Mouse (Mus musculus) limb, embryonic 12.5 days (tissue): ENCODE measurements around the gene Emsy. TPM values are rescaled to one million over a fixed set of nuclear protein-coding genes. Genes with fewer than 3 reads are reported as not detected.

ENCODE experiments used
- ATAC-seq: fragments of 200-750 bp; cut with Nextera tagmentation; 2 replicates; pipeline ENCODE4 v1.8.0; 2017; ENCODE audit warnings: low read depth, moderate TSS enrichment; ENCODE audit not compliant: insufficient number of reproducible peaks, insufficient read depth, low FRiP score, low TSS enrichment
- H3K27ac ChIP-seq: fragments of 300-500 bp; sonication (generic); 2 replicates; pipeline ENCODE4 v1.5.1; 2016; ENCODE audit warnings: mild to moderate bottlenecking, moderate library complexity
- H3K27me3 ChIP-seq: fragments of 300-500 bp; sonication (generic); 2 replicates; pipeline ENCODE4 v1.6.1; 2016; ENCODE audit warnings: mild to moderate bottlenecking, moderate library complexity
- H3K36me3 ChIP-seq: fragments of 300-500 bp; sonication (generic); 2 replicates; pipeline ENCODE4 v1.6.1; 2016; ENCODE audit warnings: mild to moderate bottlenecking, moderate library complexity
- H3K4me1 ChIP-seq: fragments of 300-500 bp; sonication (generic); replicated peaks from 2 replicates; pipeline ENCODE4 v1.6.1; 2016
- H3K4me2 ChIP-seq: fragments of 300-500 bp; sonication (generic); 2 replicates; pipeline ENCODE4 v1.6.1; 2016; ENCODE audit warnings: mild to moderate bottlenecking, moderate library complexity
- H3K4me3 ChIP-seq: fragments of 300-500 bp; sonication (generic); replicated peaks from 2 replicates; pipeline ENCODE4 v1.5.1; 2016; ENCODE audit warnings: mild to moderate bottlenecking
- H3K9ac ChIP-seq: fragments of 300-500 bp; sonication (generic); replicated peaks from 2 replicates; pipeline ENCODE4 v1.6.1; 2016; ENCODE audit warnings: mild to moderate bottlenecking, moderate library complexity
- H3K9me3 ChIP-seq: fragments of 300-500 bp; sonication (generic); 2 replicates; pipeline ENCODE4 v1.6.1; 2016; ENCODE audit warnings: mild to moderate bottlenecking, moderate library complexity
- WGBS: fragments of 180-500 bp; shearing (Covaris S2); methylation state at CpG from one replicate; pipeline ENCODE4 v1.1.7; 2016; 5-methylcytosine and 5-hydroxymethylcytosine counted together
- polyA plus RNA-seq: library from polyadenylated mRNA; unstranded; fragments of >200 nt; fragmentation: Nextera tagmentation; extraction: Ambion mirVana; gene quantifications from 2 replicates; pipeline ENCODE4 v1.2.1, GENCODE M21; 2016

Gene Emsy
- 28.4 and 37.1 TPM in 2 replicates for polyA plus RNA-seq

- Histone ChIP-seq H3K27me3 (no peaks in the 10 kb centered on the region), H3K9ac (peak within 1 kb of the TSS; percentile 88), H3K36me3 (peaks cover 31% of the 10 kb centered on the region), H3K9me3 (no peaks in the 10 kb centered on the region), H3K4me2 (peak within 1 kb of the TSS; percentile 62), H3K4me3 (peak within 1 kb of the TSS; percentile 96), H3K27ac (peak within 1 kb of the TSS; percentile 93), H3K4me1 (peaks cover 22% of the 10 kb centered on the region)
- under 1% methylated on average over 42 of the region's 42 CpGs for WGBS
- peak; percentile 95 for ATAC-seq
These were observed at the start of gene Emsy for GRCm38 (mm10) chr7:98656531-98657221. Gene Emsy (minus strand): TSS chr7:98656783.

GRCm38 (mm10) chr7:98704276-98704675 lies 47.7 kb upstream of the Emsy start:
- no peak for ATAC-seq
- 75% methylated on average over 5 of the region's 5 CpGs for WGBS

DNA sequence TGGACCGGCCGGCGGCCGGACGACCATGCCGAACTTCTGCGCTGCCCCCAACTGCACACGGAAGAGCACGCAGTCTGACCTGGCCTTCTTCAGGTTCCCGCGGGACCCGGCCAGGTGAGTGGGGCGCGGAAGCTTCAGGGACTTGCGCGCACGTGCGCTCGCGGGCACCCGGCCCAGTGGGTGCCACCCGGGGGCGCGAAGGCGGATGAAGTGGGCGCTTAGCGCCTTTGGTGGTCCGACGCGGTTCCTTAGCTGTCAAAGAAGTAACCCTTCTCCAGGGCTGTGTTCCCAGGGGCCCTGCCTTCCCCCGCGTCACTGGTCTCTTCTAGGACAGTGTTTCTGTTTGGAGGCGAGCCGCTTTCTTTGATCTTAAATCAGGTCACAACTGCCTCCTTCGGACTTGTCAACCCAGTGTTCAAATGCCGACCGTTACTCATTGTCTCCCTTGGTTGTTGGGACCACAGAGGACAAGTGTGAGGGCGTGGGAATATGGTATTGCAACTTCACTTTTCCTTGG lies 46.8 kb upstream of the Emsy start:
- under 1% methylated on average over 35 of the region's 38 CpGs for WGBS
- peak overlapping the region; percentile 98 for H3K4me3 ChIP-seq
- H3K36me3 ChIP-seq, result no peaks in the 10 kb centered on the region
- H3K27me3 ChIP-seq, result no peaks in the 10 kb centered on the region
- peak overlapping the region; percentile 86 for H3K27ac ChIP-seq
- H3K4me1 ChIP-seq, result peaks cover 25% of the 10 kb centered on the region
- ATAC-seq, result peak; percentile 6; the same call in 1 of the 2 replicates
- peak overlapping the region; percentile 73 for H3K4me2 ChIP-seq
- no peaks in the 10 kb centered on the region for H3K9me3 ChIP-seq
- H3K9ac ChIP-seq, result peak overlapping the region; percentile 93

More at GRCm38 (mm10) chr7:98704276-98704675, 47.7 kb upstream of the Emsy start:
- Histone ChIP-seq H3K27me3 (no peaks in the 10 kb centered on the region), H3K4me3 (peak overlapping the region; percentile 98), H3K9me3 (no peaks in the 10 kb centered on the region), H3K27ac (no peak overlapping the region), H3K4me2 (peak overlapping the region; percentile 73), H3K36me3 (peaks cover 3% of the 10 kb centered on the region; the same call in 1 of the 2 replicates), H3K4me1 (peaks cover 25% of the 10 kb centered on the region), H3K9ac (no peak overlapping the region; the same call in none of the 2 replicates)

GRCm38 (mm10) chr7:98702283-98703240 lies 46.0 kb upstream of the Emsy start, which contains the start of gene Thap12:
Gene Thap12 (plus strand): TSS chr7:98703103.
- peak within 1 kb of the TSS; percentile 93 for H3K9ac ChIP-seq
- peak within 1 kb of the TSS; percentile 86 for H3K27ac ChIP-seq
- H3K27me3 ChIP-seq, result no peaks in the 10 kb centered on the region
- peak within 1 kb of the TSS; percentile 98 for H3K4me3 ChIP-seq
- no peaks in the 10 kb centered on the region for H3K36me3 ChIP-seq
- H3K4me1 ChIP-seq, result peaks cover 25% of the 10 kb centered on the region
- H3K9me3 ChIP-seq, result no peaks in the 10 kb centered on the region
- WGBS, result 4% methylated on average over 49 of the region's 65 CpGs
- ATAC-seq, result peak; percentile 98
- peak within 1 kb of the TSS; percentile 73 for H3K4me2 ChIP-seq

DNA sequence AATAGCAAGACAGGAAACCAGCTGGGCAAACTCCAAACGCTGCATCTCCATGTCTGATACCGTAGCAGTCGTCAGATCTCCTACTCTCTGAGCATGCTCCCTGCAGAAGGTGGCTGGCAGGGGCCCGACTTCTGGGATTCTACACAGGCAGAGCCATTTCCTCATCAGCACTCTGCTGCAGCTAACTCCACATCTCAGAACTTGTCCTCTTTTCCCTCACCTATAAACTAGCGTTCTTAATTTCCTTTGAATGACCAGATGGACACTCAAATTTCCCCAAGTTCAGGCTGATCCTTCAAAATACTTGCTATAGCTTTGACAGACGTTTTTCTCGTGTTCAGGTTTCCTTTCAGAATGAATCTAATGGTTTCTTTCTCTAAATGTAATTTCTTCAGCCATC lies 45.2 kb upstream of the Emsy start:
- Histone ChIP-seq H3K36me3 (no peaks in the 10 kb centered on the region), H3K27me3 (no peaks in the 10 kb centered on the region), H3K4me1 (peaks cover 25% of the 10 kb centered on the region), H3K27ac (peak overlapping the region; percentile 86; the same call in 1 of the 2 replicates), H3K4me2 (peak overlapping the region; percentile 73), H3K9ac (peak overlapping the region; percentile 93), H3K4me3 (peak overlapping the region; percentile 98), H3K9me3 (no peaks in the 10 kb centered on the region)
- 61% methylated on average over 7 of the region's 7 CpGs for WGBS
- ATAC-seq, result no peak

GRCm38 (mm10) chr7:98698590-98698989 lies 42.0 kb upstream of the Emsy start:
- no peak for ATAC-seq
- peaks cover 7% of the 10 kb centered on the region for H3K4me1 ChIP-seq
- WGBS, result 91% methylated on average over 4 of the region's 4 CpGs

DNA sequence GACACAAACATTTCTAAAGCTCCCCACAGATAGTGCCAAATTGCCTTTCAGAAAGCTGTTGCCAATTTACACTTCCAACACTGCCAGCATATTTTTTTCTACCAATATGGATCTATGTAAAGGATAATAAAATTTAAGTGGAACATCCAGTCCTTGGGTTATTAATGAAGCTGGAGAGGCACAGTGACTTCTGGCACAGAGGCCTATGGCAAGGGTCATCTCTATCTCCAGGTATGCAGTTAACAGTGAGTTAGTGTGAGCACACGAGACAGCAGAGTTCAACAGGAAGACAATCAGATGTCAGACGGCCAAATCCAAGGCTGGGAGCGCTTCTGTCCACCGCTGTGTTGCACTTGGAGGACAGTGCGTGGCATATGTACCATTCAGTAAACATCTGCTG lies 41.5 kb upstream of the Emsy start:
- H3K27ac ChIP-seq, result no peak overlapping the region
- WGBS, result 64% methylated on average over 5 of the region's 5 CpGs
- no peaks in the 10 kb centered on the region for H3K9me3 ChIP-seq
- no peaks in the 10 kb centered on the region for H3K27me3 ChIP-seq
- H3K9ac ChIP-seq, result no peak overlapping the region
- no peaks in the 10 kb centered on the region for H3K36me3 ChIP-seq
- no peak for ATAC-seq
- H3K4me1 ChIP-seq, result peaks cover 9% of the 10 kb centered on the region
- H3K4me3 ChIP-seq, result no peak overlapping the region
- H3K4me2 ChIP-seq, result no peak overlapping the region

More at GRCm38 (mm10) chr7:98698590-98698989, 42.0 kb upstream of the Emsy start:
- Histone ChIP-seq H3K27me3 (no peaks in the 10 kb centered on the region), H3K9me3 (no peaks in the 10 kb centered on the region), H3K4me3 (no peak overlapping the region), H3K9ac (no peak overlapping the region), H3K27ac (no peak overlapping the region), H3K4me2 (no peak overlapping the region), H3K36me3 (no peaks in the 10 kb centered on the region)

- Histone ChIP-seq H3K4me3 (no peak overlapping the region), H3K9ac (no peak overlapping the region), H3K4me2 (no peak overlapping the region), H3K36me3 (no peaks in the 10 kb centered on the region), H3K4me1 (peaks cover 15% of the 10 kb centered on the region), H3K27me3 (no peaks in the 10 kb centered on the region), H3K9me3 (no peaks in the 10 kb centered on the region), H3K27ac (no peak overlapping the region)
- 22% methylated on average over 2 of the region's 2 CpGs for WGBS
- no peak for ATAC-seq
These were observed 40.9 kb upstream of the Emsy start for GRCm38 (mm10) chr7:98697496-98697895.

DNA sequence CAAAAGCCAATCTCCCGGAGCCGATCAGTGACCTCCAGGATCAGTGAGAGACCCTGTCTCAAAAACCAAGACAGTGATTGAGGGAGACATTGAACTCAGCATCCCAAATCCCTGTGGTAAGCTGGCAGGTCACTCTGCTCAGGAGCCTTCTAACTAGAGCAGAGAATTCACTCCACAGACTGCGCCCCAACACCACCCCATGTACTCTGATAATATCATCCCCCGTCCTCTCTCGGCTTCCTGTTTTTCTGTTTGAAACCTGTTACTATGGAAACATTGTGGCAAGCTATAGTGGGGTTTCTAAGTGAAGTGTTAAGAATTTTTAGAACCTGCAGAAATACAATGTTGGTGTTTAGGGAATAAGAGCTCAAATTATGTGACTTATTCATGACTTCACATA lies 37.5 kb upstream of the Emsy start:
- no peak for ATAC-seq

DNA sequence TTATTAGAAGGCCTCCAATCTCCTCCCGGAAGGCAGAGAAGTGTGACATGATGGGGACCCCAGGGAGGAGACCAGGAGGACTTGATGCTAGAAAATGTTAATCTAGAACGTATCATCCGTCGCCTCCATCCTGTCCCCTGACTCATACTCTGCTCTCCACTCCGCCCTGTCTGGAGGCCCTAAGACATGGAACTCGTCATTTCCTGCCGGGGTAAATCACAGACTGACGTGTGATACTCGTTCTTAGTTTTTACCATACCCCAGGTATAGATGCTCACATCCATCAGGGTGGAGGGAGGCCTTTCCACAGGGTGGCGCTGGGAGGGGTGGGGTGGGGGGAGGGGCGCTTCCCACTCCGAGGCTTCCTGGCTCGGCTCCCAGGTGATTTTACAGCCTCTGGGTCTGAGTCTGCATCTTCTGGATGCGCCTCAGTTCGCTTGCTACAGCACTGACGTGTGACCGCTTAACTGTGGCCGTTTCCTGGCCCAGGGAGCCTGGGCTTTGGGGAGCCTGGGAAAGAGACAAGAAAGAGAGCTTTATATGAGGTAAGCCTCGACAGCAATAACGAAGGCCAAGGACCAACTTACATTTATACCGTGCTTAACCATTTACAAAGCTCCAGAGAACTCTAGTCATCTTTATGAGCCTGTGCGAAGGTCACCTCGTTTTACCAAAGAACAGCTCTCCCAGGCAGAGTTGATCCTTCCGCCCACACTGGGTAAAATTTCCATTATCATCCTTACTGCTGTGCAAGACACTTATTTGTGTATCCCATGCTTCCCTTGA lies 36.4 kb upstream of the Emsy start:
- Histone ChIP-seq H3K4me3 (no peak overlapping the region), H3K4me1 (peaks cover 23% of the 10 kb centered on the region), H3K9me3 (no peaks in the 10 kb centered on the region), H3K27me3 (no peaks in the 10 kb centered on the region), H3K4me2 (peak overlapping the region; percentile 42), H3K36me3 (no peaks in the 10 kb centered on the region), H3K27ac (peak overlapping the region; percentile 67; the same call in 1 of the 2 replicates), H3K9ac (peak overlapping the region; percentile 37; the same call in 1 of the 2 replicates)
- ATAC-seq, result no peak
- 32% methylated on average over 24 of the region's 24 CpGs for WGBS

More for the DNA sequence above, 37.5 kb upstream of the Emsy start:
- peaks cover 23% of the 10 kb centered on the region for H3K4me1 ChIP-seq
- WGBS, result 78% methylated on average over 5 of the region's 5 CpGs
- no peak overlapping the region for H3K27ac ChIP-seq
- no peak overlapping the region for H3K4me3 ChIP-seq
- no peak overlapping the region for H3K9ac ChIP-seq
- H3K27me3 ChIP-seq, result no peaks in the 10 kb centered on the region
- H3K4me2 ChIP-seq, result no peak overlapping the region
- no peaks in the 10 kb centered on the region for H3K36me3 ChIP-seq
- H3K9me3 ChIP-seq, result no peaks in the 10 kb centered on the region
